Mouse (Mus musculus) embryo, embryonic 9.5 days (tissue): Measurements from ENCODE around the gene Znhit2.
A peak's percentile ranks its signal among the peaks of the same experiment; 100 is the strongest.

ENCODE experiments used
- DNase-seq: peaks from one replicate; pipeline ENCODE4 v3.0.0-alpha.2; 2017; ENCODE audit errors: extremely low spot score

The Znhit2 gene

GRCm38 (mm10) chr19:6071261-6071660, 10.3 kb downstream of the Znhit2 start:
- DNase-seq = no peak

- no peak for DNase-seq
Observed at GRCm38 (mm10) chr19:6073889-6074288, 12.9 kb downstream of the Znhit2 start.

- peak; percentile 91 for DNase-seq
Observed at GRCm38 (mm10) chr19:6076564-6077393, 15.8 kb downstream of the Znhit2 start, which contains the start of gene Vps51. Gene Vps51, minus strand, starts transcription at chr19:6077231.

- no peak for DNase-seq
Observed at GRCm38 (mm10) chr19:6079983-6080480, 19.0 kb downstream of the Znhit2 start, which contains the start of gene Tmem262. Gene Tmem262, plus strand, starts transcription at chr19:6080033.

GRCm38 (mm10) chr19:6082156-6082555, 21.2 kb downstream of the Znhit2 start, which contains the start of gene Gm28374:
Gene Gm28374, minus strand, starts transcription at chr19:6082256.
- DNase-seq = no peak

GRCm38 (mm10) chr19:6084478-6085248, 23.7 kb downstream of the Znhit2 start, which contains the start of the genes Zfpl1 and Cdca5:
Gene Zfpl1, minus strand, starts transcription at chr19:6084956.
Gene Cdca5, plus strand, starts transcription at chr19:6084983.
- peak; percentile 97 for DNase-seq

GRCm38 (mm10) chr19:6085417-6085879, 24.5 kb downstream of the Znhit2 start:
- peak; percentile 76 for DNase-seq

GRCm38 (mm10) chr19:6088841-6089240, 27.8 kb downstream of the Znhit2 start:
- DNase-seq = no peak

GRCm38 (mm10) chr19:6094119-6094518, 33.1 kb downstream of the Znhit2 start, which contains the start of gene AC131692.1:
Gene AC131692.1, plus strand, starts transcription at chr19:6094419.
- no peak for DNase-seq

- DNase-seq = no peak
Observed at GRCm38 (mm10) chr19:6097847-6098246, 36.9 kb downstream of the Znhit2 start.

- no peak for DNase-seq
Observed at GRCm38 (mm10) chr19:6101186-6101585, 40.2 kb downstream of the Znhit2 start.

- DNase-seq = no peak
Observed at GRCm38 (mm10) chr19:6102169-6102853, 41.3 kb downstream of the Znhit2 start.

GRCm38 (mm10) chr19:6104476-6104875, 43.5 kb downstream of the Znhit2 start:
- DNase-seq = no peak

GRCm38 (mm10) chr19:6105586-6105985, 44.6 kb downstream of the Znhit2 start, which contains the start of gene Naaladl1:
Gene Naaladl1, plus strand, starts transcription at chr19:6105782.
- no peak for DNase-seq
